Mouse (Mus musculus) limb, embryonic 13.5 days (tissue): ENCODE results near the gene Litaf. TPM values are rescaled to one million over a fixed set of nuclear protein-coding genes. Genes with fewer than 3 reads are reported as not detected.
"Not testable (repeated sequence)": the region's sequence is repeated elsewhere in the genome, so short reads cannot be mapped to it uniquely, and the experiment has no call there.

Source experiments
- ATAC-seq: fragments of 200-750 bp; cut with Nextera tagmentation; 2 replicates; pipeline ENCODE4 v1.8.0; 2017; ENCODE audit warnings: low read depth, moderate number of reproducible peaks, moderate TSS enrichment; ENCODE audit not compliant: low FRiP score
- H3K27ac ChIP-seq: fragments of 300-500 bp; sonication (generic); 2 replicates; pipeline ENCODE4 v1.5.1; 2015; ENCODE audit warnings: inconsistent platforms, mild to moderate bottlenecking, moderate library complexity
- H3K27me3 ChIP-seq: fragments of 300-500 bp; sonication (generic); 2 replicates; pipeline ENCODE4 v1.6.1; 2015; ENCODE audit warnings: mild to moderate bottlenecking, inconsistent platforms
- H3K36me3 ChIP-seq: fragments of 300-500 bp; sonication (generic); 2 replicates; pipeline ENCODE4 v1.6.1; 2015; ENCODE audit warnings: inconsistent platforms, mild to moderate bottlenecking, moderate library complexity
- H3K4me1 ChIP-seq: fragments of 300-500 bp; sonication (generic); 2 replicates; pipeline ENCODE4 v1.6.1; 2015; ENCODE audit warnings: inconsistent platforms
- H3K4me2 ChIP-seq: fragments of 300-500 bp; sonication (generic); replicated peaks from 2 replicates; pipeline ENCODE4 v1.6.1; 2015; ENCODE audit warnings: inconsistent platforms, mild to moderate bottlenecking, moderate library complexity
- H3K4me3 ChIP-seq: fragments of 300-500 bp; sonication (generic); 2 replicates; pipeline ENCODE4 v1.5.1; 2015; ENCODE audit warnings: moderate library complexity, mild to moderate bottlenecking, inconsistent platforms
- H3K9ac ChIP-seq: fragments of 300-500 bp; sonication (generic); 2 replicates; pipeline ENCODE4 v1.6.1; 2015; ENCODE audit warnings: mild to moderate bottlenecking, inconsistent platforms
- H3K9me3 ChIP-seq: fragments of 300-500 bp; sonication (generic); 2 replicates; pipeline ENCODE4 v1.6.1; 2016; ENCODE audit warnings: inconsistent platforms
- WGBS: fragments of 180-500 bp; shearing (Covaris S2); methylation state at CpG from one replicate; pipeline ENCODE4 v1.1.7; 2015; 5-methylcytosine and 5-hydroxymethylcytosine counted together
- polyA plus RNA-seq: library from polyadenylated mRNA; unstranded; fragments of >200 nt; fragmentation: Nextera tagmentation; extraction: Ambion mirVana; gene quantifications from 2 replicates; pipeline ENCODE4 v1.2.1, GENCODE M21; 2015

Litaf gene
- polyA plus RNA-seq, 1 experiment from 2014 or later: 103 TPM

- peak overlapping the region; percentile 44; the same call in 1 of the 2 replicates for H3K27ac ChIP-seq
- H3K9me3 ChIP-seq: no peaks in the 10 kb centered on the region
- H3K36me3 ChIP-seq: peaks cover 64% of the 10 kb centered on the region
- H3K4me3 ChIP-seq: no peak overlapping the region
- ATAC-seq: no peak
- peaks cover 17% of the 10 kb centered on the region for H3K4me1 ChIP-seq
- WGBS: 46% methylated on average over 7 of the region's 7 CpGs
- no peak overlapping the region for H3K4me2 ChIP-seq
- no peaks in the 10 kb centered on the region for H3K27me3 ChIP-seq
- no peak overlapping the region for H3K9ac ChIP-seq
Observed at GRCm38 (mm10) chr16:10958763-10959440, 107.1 kb downstream of the Litaf start.

DNA sequence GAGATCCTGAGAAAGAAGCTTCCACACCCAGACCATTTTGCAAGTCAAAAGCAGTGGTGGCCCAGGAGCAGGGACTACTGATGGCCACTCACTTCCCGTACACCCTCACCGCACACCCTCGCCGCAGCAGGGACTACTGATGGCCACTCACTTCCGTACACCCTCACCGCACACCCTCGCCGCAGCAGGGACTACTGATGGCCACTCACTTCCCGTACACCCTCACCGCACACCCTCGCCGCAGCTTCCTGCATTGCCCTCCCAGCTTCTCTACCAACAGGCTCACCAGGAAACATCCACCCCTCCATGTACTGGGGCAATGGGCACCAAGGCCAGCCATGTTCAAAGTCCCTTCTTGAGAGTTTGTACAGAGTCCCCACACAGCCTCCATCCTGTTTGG, 107.7 kb downstream of the Litaf start:
- not testable (repeated sequence) for H3K4me3 ChIP-seq, H3K4me2 ChIP-seq, H3K9me3 ChIP-seq, H3K9ac ChIP-seq, ATAC-seq, H3K27me3 ChIP-seq
- 94% methylated on average over 12 of the region's 12 CpGs for WGBS
- peaks cover 17% of the 10 kb centered on the region for H3K4me1 ChIP-seq
- peaks cover 59% of the 10 kb centered on the region for H3K36me3 ChIP-seq
- peak overlapping the region; percentile 44; the same call in 1 of the 2 replicates for H3K27ac ChIP-seq

GRCm38 (mm10) chr16:10957794-10958193, 108.2 kb downstream of the Litaf start:
- Histone ChIP-seq H3K4me1 (peaks cover 17% of the 10 kb centered on the region), H3K27me3 (no peaks in the 10 kb centered on the region), H3K36me3 (peaks cover 53% of the 10 kb centered on the region), H3K4me3 (no peak overlapping the region), H3K9me3 (no peaks in the 10 kb centered on the region), H3K9ac (no peak overlapping the region), H3K27ac (no peak overlapping the region), H3K4me2 (no peak overlapping the region)
- WGBS: 76% methylated on average over 3 of the region's 3 CpGs
- no peak for ATAC-seq

- Histone ChIP-seq H3K4me1 (peaks cover 17% of the 10 kb centered on the region), H3K4me3 (no peak overlapping the region), H3K27ac (no peak overlapping the region), H3K36me3 (peaks cover 47% of the 10 kb centered on the region), H3K4me2 (no peak overlapping the region), H3K9ac (no peak overlapping the region), H3K9me3 (no peaks in the 10 kb centered on the region), H3K27me3 (no peaks in the 10 kb centered on the region)
- WGBS: 86% methylated on average over 8 of the region's 8 CpGs
- ATAC-seq: peak; percentile 34; the same call in 1 of the 2 replicates
Observed at GRCm38 (mm10) chr16:10956938-10957685, 108.8 kb downstream of the Litaf start.

DNA sequence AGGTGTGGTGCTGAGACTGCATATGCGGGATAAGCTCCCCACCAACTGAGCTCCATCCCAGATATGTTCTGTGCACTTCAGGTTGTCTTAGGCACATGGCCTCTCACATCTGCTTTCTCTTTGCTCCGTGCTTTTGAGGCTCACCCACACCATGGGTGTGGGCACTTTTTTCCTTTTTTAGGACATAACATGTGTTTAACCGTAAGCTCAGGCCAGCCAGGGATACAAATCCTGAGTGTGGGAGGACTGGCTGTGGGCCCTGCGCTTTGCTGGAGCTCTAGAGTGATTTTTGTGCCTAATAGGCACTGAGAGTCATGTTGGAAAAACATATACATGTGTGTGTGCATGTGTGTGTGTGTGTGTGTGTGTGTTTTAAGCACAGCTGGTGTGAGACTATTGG, 110.9 kb downstream of the Litaf start:
- H3K36me3 ChIP-seq: peaks cover 26% of the 10 kb centered on the region
- ATAC-seq: no peak
- H3K4me2 ChIP-seq: no peak overlapping the region
- no peak overlapping the region for H3K27ac ChIP-seq
- H3K9ac ChIP-seq: no peak overlapping the region
- peaks cover 17% of the 10 kb centered on the region for H3K4me1 ChIP-seq
- no peaks in the 10 kb centered on the region for H3K9me3 ChIP-seq
- H3K27me3 ChIP-seq: no peaks in the 10 kb centered on the region
- no peak overlapping the region for H3K4me3 ChIP-seq
- WGBS: 79% methylated on average over 4 of the region's 4 CpGs

- Histone ChIP-seq H3K27ac (no peak overlapping the region), H3K36me3 (peaks cover 6% of the 10 kb centered on the region; the same call in 1 of the 2 replicates), H3K9ac (no peak overlapping the region), H3K9me3 (no peaks in the 10 kb centered on the region), H3K4me3 (no peak overlapping the region), H3K4me1 (no peaks in the 10 kb centered on the region), H3K4me2 (no peak overlapping the region), H3K27me3 (no peaks in the 10 kb centered on the region)
- no peak for ATAC-seq
- 89% methylated on average over 3 of the region's 3 CpGs for WGBS
Observed at GRCm38 (mm10) chr16:10952881-10953280, 113.1 kb downstream of the Litaf start.

- no peaks in the 10 kb centered on the region for H3K27me3 ChIP-seq
- no peak overlapping the region for H3K27ac ChIP-seq
- H3K36me3 ChIP-seq: no peaks in the 10 kb centered on the region
- no peak for ATAC-seq
- no peak overlapping the region for H3K4me2 ChIP-seq
- no peaks in the 10 kb centered on the region for H3K9me3 ChIP-seq
- no peak overlapping the region for H3K9ac ChIP-seq
- H3K4me3 ChIP-seq: no peak overlapping the region
- no peaks in the 10 kb centered on the region for H3K4me1 ChIP-seq
- 75% methylated on average over 2 of the region's 2 CpGs for WGBS
Observed at GRCm38 (mm10) chr16:10952071-10952470, 113.9 kb downstream of the Litaf start.

DNA sequence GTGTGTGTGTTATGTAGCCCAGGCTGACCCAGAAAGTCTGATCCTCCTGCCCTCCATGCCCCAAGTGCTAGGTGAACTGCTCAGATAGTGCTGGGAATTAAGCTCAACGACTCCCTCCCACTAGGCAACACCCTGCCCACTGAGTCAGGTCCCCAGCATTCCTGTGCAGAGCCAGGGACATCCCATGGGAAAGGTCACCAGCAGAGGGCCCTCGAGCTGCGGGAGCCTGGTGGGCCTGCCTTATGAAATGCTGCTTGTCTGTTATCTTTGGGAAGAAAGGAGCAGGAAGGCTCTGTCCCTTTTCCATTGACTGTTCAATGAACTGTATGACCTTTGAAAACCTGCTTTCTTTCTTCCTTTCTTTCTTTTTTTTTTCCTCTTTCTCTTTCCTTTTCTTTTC, 114.4 kb downstream of the Litaf start:
- Histone ChIP-seq H3K27ac (no peak overlapping the region), H3K27me3 (no peaks in the 10 kb centered on the region), H3K9ac (no peak overlapping the region), H3K4me3 (no peak overlapping the region), H3K9me3 (no peaks in the 10 kb centered on the region), H3K36me3 (no peaks in the 10 kb centered on the region), H3K4me1 (no peaks in the 10 kb centered on the region), H3K4me2 (no peak overlapping the region)
- no peak for ATAC-seq
- 24% methylated on average over 3 of the region's 3 CpGs for WGBS

DNA sequence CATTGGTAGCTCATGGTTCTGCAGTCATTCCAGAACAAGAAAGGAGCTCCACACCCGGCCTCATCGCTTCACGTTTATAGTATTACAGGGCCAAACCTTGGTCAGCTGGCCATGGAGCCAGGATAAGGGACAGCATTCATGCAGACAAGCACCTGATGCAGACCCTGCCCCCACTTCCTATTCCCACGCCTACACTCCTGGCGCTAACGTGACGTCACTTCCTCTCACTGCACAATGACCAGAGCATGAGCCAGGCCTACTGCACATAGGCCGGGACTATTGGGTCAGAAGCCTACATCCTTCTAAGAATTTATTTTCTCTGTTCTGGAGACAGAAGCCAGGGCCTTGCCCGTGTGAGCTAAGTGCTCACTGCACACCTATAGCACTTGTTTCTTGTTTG, 115.4 kb downstream of the Litaf start:
- 83% methylated on average over 9 of the region's 9 CpGs for WGBS
- H3K27me3 ChIP-seq: no peaks in the 10 kb centered on the region
- no peak for ATAC-seq

DNA sequence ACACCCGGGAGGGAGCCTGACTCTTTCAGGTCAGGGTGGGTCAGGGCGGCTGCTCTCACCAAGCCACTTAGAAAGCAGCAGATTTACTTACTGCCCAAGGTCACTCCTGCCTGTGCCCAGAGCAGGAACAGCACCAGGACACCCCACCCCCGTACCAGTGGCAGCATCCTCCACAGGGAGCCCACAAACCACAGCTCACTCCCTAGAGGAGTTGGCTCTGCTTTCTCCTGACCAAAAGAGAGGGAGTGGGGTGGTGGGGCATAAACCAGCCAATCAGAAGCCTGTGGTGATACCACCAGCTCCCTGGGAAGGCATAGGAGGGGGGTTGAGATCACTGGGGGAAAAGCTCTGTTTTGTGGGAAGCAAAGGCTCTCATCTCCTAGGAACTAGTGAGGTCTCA, 118.2 kb downstream of the Litaf start:
- no peak for ATAC-seq
- Histone ChIP-seq H3K9me3 (no peaks in the 10 kb centered on the region), H3K9ac (no peak overlapping the region), H3K4me1 (no peaks in the 10 kb centered on the region), H3K27me3 (no peaks in the 10 kb centered on the region), H3K27ac (no peak overlapping the region), H3K4me3 (no peak overlapping the region), H3K4me2 (no peak overlapping the region), H3K36me3 (no peaks in the 10 kb centered on the region)
- 33% methylated on average over 3 of the region's 3 CpGs for WGBS

More for the DNA sequence above, 115.4 kb downstream of the Litaf start:
- H3K9me3 ChIP-seq: no peaks in the 10 kb centered on the region
- H3K27ac ChIP-seq: no peak overlapping the region
- no peak overlapping the region for H3K4me3 ChIP-seq
- H3K36me3 ChIP-seq: no peaks in the 10 kb centered on the region
- H3K4me2 ChIP-seq: no peak overlapping the region
- H3K9ac ChIP-seq: no peak overlapping the region
- H3K4me1 ChIP-seq: no peaks in the 10 kb centered on the region

DNA sequence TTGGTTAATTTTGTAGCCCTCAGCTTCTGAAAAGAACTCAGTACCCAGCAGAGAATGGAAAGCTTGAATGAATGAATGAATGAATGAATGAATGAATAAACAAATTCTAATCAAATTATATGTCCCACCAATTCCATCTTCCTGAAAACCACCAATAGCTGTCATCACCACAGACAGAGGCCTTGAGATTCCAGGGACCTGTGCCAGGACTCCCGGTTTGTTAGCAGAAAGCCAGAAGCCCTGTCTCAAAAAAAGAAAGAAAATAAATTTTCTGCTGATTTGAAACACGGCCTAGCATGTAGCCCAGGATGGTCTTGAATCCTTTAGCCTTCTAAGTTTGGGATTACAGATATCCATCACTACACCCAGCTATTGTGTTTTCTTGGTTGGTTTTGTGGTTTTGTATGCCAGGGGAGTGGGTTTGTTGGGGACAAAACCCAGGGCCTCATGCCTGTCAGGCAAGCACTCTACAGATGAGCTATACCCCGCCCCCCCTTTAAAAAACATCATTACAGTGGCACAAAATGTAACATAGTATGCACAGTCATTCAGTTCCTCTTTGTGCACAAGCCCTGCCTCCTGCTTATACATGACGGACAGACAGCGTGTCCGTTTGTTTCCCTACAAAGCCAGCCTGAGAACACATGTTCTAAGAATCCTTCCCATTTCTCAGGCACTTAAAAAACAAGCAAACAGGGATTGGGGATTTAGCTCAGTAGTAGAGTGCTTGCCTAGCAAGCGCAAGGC, 120.4 kb downstream of the Litaf start:
- ATAC-seq: no peak
- H3K4me2 ChIP-seq: no peak overlapping the region
- no peak overlapping the region for H3K27ac ChIP-seq
- no peaks in the 10 kb centered on the region for H3K9me3 ChIP-seq
- H3K27me3 ChIP-seq: no peaks in the 10 kb centered on the region
- no peaks in the 10 kb centered on the region for H3K4me1 ChIP-seq
- H3K9ac ChIP-seq: no peak overlapping the region
- H3K4me3 ChIP-seq: no peak overlapping the region
- H3K36me3 ChIP-seq: no peaks in the 10 kb centered on the region
- WGBS: 85% methylated on average over 7 of the region's 7 CpGs

GRCm38 (mm10) chr16:10944545-10944944, 121.4 kb downstream of the Litaf start:
- Histone ChIP-seq H3K4me1 (no peaks in the 10 kb centered on the region), H3K27ac (no peak overlapping the region), H3K4me3 (no peak overlapping the region), H3K9ac (no peak overlapping the region), H3K27me3 (no peaks in the 10 kb centered on the region), H3K9me3 (no peaks in the 10 kb centered on the region), H3K4me2 (no peak overlapping the region), H3K36me3 (no peaks in the 10 kb centered on the region)
- WGBS: 79% methylated on average over 7 of the region's 7 CpGs
- ATAC-seq: no peak
